Mouse (Mus musculus) bone marrow, adult 2 months (tissue): ENCODE data around the gene Tfeb.

Source experiments
- CTCF ChIP-seq: fragments of 200-500 bp; IDR thresholded peaks from 2 replicates; pipeline ENCODE4 v1.5.1; 2011; ENCODE audit warnings: low read length, control low read depth; ENCODE audit not compliant: control insufficient read depth, insufficient read depth
- POLR2A ChIP-seq: fragments of 200-500 bp; IDR thresholded peaks from 2 replicates; pipeline ENCODE4 v1.6.1; 2011; ENCODE audit warnings: low read depth, mild to moderate bottlenecking, control low read depth, low read length, borderline replicate concordance; ENCODE audit not compliant: control insufficient read depth

DNA sequence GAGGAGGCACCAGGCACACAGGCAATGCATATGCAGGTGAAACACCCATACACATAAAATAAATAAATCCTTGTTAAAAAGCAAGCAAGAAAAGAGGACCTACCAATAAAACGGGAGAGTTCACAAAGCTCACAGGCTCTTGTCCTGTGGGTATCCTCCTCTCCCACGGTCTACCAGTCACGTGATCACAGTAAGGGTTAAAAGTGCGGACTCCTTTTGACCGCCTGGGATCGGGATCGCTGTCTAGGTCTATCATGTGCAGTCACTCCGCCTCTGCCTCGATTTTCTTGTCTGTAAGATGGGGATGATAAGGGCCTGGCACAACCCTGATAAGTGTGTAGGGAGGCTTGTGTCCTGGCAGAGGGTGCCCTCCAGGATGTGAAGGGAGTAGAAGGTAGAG, 60.6 kb downstream of the Tfeb start:
- TF ChIP-seq CTCF, result no peak
- TF ChIP-seq POLR2A, result no peak
